8 mouse cellular contexts compared by ENCODE assay signal in the genomic region with DNA sequence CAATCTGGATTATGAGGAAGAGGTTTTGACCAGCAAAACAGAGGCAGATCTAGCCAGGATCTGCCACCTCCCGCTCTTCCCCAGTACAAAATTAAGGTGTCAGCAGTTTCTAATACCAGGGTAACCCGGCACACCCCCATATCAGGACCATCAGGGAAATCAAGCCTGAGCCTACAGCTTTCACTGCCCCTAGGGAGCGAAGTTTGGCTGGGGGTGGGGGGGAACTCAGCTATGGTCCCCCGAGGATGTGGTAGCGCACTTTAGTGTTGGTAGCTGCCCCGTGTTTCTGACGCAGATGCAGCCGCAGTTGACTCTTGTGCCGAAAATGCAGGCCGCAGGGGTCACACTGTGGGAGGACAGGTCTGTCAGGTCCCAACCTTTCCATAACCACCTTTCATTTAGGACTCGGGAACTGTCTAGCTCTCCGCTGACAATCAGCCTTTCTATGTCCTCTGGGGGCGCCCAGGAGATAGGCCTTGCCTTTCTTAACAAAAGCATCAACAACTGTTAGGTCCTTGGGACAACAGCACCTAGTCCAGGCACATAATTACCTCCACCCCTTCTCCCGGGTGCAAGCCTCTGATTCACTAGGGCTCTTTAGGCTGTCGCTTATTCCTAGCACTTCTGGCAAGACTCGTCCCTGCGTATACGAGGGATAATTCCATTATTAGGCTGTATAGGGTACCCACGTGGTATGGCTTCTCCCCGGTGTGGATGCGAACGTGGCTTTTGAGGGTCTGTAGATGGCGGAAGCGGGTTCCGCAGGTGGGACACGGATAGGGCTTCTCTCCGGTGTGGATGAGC. TPM values are rescaled to one million over a fixed set of nuclear protein-coding genes. Genes with fewer than 3 reads are reported as not detected.
A peak's percentile ranks its signal among the peaks of the same experiment; 100 is the strongest.
DNase-seq lines count a peak whose midpoint lies in the region; ATAC-seq lines count a peak whose summit lies in the region.

No protein-coding gene starts in this region.

- no peak for ATAC-seq in lung, embryonic 16.5 days (ENCODE audit: low read depth)
- ATAC-seq in forebrain, embryonic 16.5 days = no peak
- ATAC-seq in stomach, embryonic 15.5 days (ENCODE audit: insufficient read depth, low FRiP score, low read depth) = no peak
- no peak for ATAC-seq in megakaryocyte, adult 5-6 weeks (ENCODE audit: poor library complexity, severe bottlenecking)

- no peaks in the 10 kb centered on the region for H3K9me3 ChIP-seq in lung, embryonic 16.5 days (ENCODE audit: control insufficient read depth, low read length)
- H3K9me3 ChIP-seq in forebrain, embryonic 16.5 days (ENCODE audit: control insufficient read depth, low read length) = no peaks in the 10 kb centered on the region
- no peaks in the 10 kb centered on the region for H3K9me3 ChIP-seq in limb, embryonic 10.5 days (replicated peaks)
- H3K9me3 ChIP-seq in stomach, embryonic 15.5 days = no peaks in the 10 kb centered on the region

- peaks cover 32% of the 10 kb centered on the region for H3K4me1 ChIP-seq in lung, embryonic 16.5 days (replicated peaks; ENCODE audit: control insufficient read depth, insufficient read depth, low read length)
- peaks cover 45% of the 10 kb centered on the region for H3K4me1 ChIP-seq in forebrain, embryonic 16.5 days (replicated peaks; ENCODE audit: control insufficient read depth, insufficient read depth, low read length)
- H3K4me1 ChIP-seq in limb, embryonic 10.5 days = peaks cover 59% of the 10 kb centered on the region
- H3K4me1 ChIP-seq in stomach, embryonic 15.5 days = peaks cover 40% of the 10 kb centered on the region

- no peaks in the 10 kb centered on the region for H3K36me3 ChIP-seq in lung, embryonic 16.5 days (ENCODE audit: control insufficient read depth, insufficient read depth, low read length)
- no peaks in the 10 kb centered on the region for H3K36me3 ChIP-seq in forebrain, embryonic 16.5 days (ENCODE audit: control insufficient read depth, insufficient read depth)
- H3K36me3 ChIP-seq in limb, embryonic 10.5 days = no peaks in the 10 kb centered on the region
- H3K36me3 ChIP-seq in stomach, embryonic 15.5 days = no peaks in the 10 kb centered on the region

- H3K27me3 ChIP-seq in lung, embryonic 16.5 days (ENCODE audit: control insufficient read depth, insufficient read depth, low read depth, low read length) = peaks cover 20% of the 10 kb centered on the region
- H3K27me3 ChIP-seq in forebrain, embryonic 16.5 days (replicated peaks; ENCODE audit: control insufficient read depth, insufficient read depth, low read length) = peaks cover 28% of the 10 kb centered on the region
- peaks cover 83% of the 10 kb centered on the region for H3K27me3 ChIP-seq in limb, embryonic 10.5 days (ENCODE audit: low read depth, poor library complexity, severe bottlenecking)
- H3K27me3 ChIP-seq in stomach, embryonic 15.5 days (replicated peaks) = peaks cover 25% of the 10 kb centered on the region

- no peak for DNase-seq in lung, adult 18-20 months
- DNase-seq in limb, embryonic 10.5 days (ENCODE audit: low spot score) = peak; percentile 46
- no peak for DNase-seq in left cerebral cortex, adult 9 months (ENCODE audit: low spot score in 2 of 2)
- no peak for DNase-seq in left cerebral cortex, adult 18-20 months (ENCODE audit: low spot score in 2 of 2)

- H3K4me3 ChIP-seq in lung, embryonic 16.5 days (ENCODE audit: low read length) = peak overlapping the region; percentile 48
- H3K4me3 ChIP-seq in forebrain, embryonic 16.5 days (replicated peaks; ENCODE audit: low read length) = peak overlapping the region; percentile 35
- H3K4me3 ChIP-seq in limb, embryonic 10.5 days = peak overlapping the region; percentile 46
- H3K4me3 ChIP-seq in stomach, embryonic 15.5 days (replicated peaks) = peak overlapping the region; percentile 37

- peak overlapping the region; percentile 60 for H3K27ac ChIP-seq in lung, embryonic 16.5 days (ENCODE audit: low read length)
- H3K27ac ChIP-seq in forebrain, embryonic 16.5 days (ENCODE audit: low read length) = no peak overlapping the region
- peak overlapping the region; percentile 28; the same call in 1 of the 2 replicates for H3K27ac ChIP-seq in limb, embryonic 10.5 days
- H3K27ac ChIP-seq in stomach, embryonic 15.5 days = peak overlapping the region; percentile 55

- H3K4me2 ChIP-seq in lung, embryonic 16.5 days (ENCODE audit: low read depth, low read length) = peak overlapping the region; percentile 61
- H3K4me2 ChIP-seq in forebrain, embryonic 16.5 days (ENCODE audit: low read length) = peak overlapping the region; percentile 59
- H3K4me2 ChIP-seq in stomach, embryonic 15.5 days = peak overlapping the region; percentile 58

- peak overlapping the region; percentile 27 for H3K9ac ChIP-seq in lung, embryonic 16.5 days (ENCODE audit: low read length)
- peak overlapping the region; percentile 50 for H3K9ac ChIP-seq in forebrain, embryonic 16.5 days (replicated peaks; ENCODE audit: low read depth, low read length)
- peak overlapping the region; percentile 13; the same call in 1 of the 2 replicates for H3K9ac ChIP-seq in stomach, embryonic 15.5 days

- WGBS in lung, embryonic 16.5 days = 25% methylated on average over 27 of the region's 27 CpGs
- WGBS in forebrain, embryonic 16.5 days = 20% methylated on average over 27 of the region's 27 CpGs
- 14% methylated on average over 27 of the region's 27 CpGs for WGBS in limb, embryonic 10.5 days
- WGBS in stomach, embryonic 15.5 days = 30% methylated on average over 27 of the region's 27 CpGs

RNA-seq across cellular contexts. Expression of a gene that starts 3.6 kb away (rescaled TPM):
- polyA plus RNA-seq in lung, embryonic 16.5 days (2015; fragmentation: Nextera tagmentation; extraction: Ambion mirVana) = 36.2 and 37.1 TPM in 2 replicates
- polyA plus RNA-seq in forebrain, embryonic 16.5 days (2015; fragmentation: Nextera tagmentation; extraction: Ambion mirVana) = 6.9 and 8.1 TPM in 2 replicates
- polyA plus RNA-seq in limb, embryonic 10.5 days (2016; fragmentation: Nextera tagmentation; extraction: Ambion mirVana) = 5.6 and 7.5 TPM in 2 replicates
- polyA plus RNA-seq in stomach, embryonic 15.5 days (2015; fragmentation: Nextera tagmentation; extraction: Ambion mirVana) = 10.9 and 13.6 TPM in 2 replicates
- 0.04 and 0.27 TPM in 2 replicates for total RNA-seq in megakaryocyte, adult 5-6 weeks (2015)
- not detected in 2 replicates for total RNA-seq in megakaryocyte, adult 5-6 weeks (2017)
- 1 to 10 TPM; 1.2 to 3.2 TPM for total RNA-seq in left cerebral cortex, adult 18-20 months (2021)

RNA-seq across cellular contexts. Expression of a gene that starts 5.1 kb away (rescaled TPM):
- 6.0 and 6.9 TPM in 2 replicates for polyA plus RNA-seq in lung, embryonic 16.5 days (2015; fragmentation: Nextera tagmentation; extraction: Ambion mirVana)
- polyA plus RNA-seq in forebrain, embryonic 16.5 days (2015; fragmentation: Nextera tagmentation; extraction: Ambion mirVana) = 13.2 and 14.8 TPM in 2 replicates
- 11.6 and 16.3 TPM in 2 replicates for polyA plus RNA-seq in limb, embryonic 10.5 days (2016; fragmentation: Nextera tagmentation; extraction: Ambion mirVana)
- 6.9 and 9.8 TPM in 2 replicates for polyA plus RNA-seq in stomach, embryonic 15.5 days (2015; fragmentation: Nextera tagmentation; extraction: Ambion mirVana)
- total RNA-seq in megakaryocyte, adult 5-6 weeks (2015) = 1.9 and 2.5 TPM in 2 replicates
- 2.3 and 7.7 TPM in 2 replicates for total RNA-seq in megakaryocyte, adult 5-6 weeks (2017)
- total RNA-seq in left cerebral cortex, adult 18-20 months (2021) = 1 to 10 TPM; 5.2 to 8.0 TPM

RNA-seq across cellular contexts. Expression of a gene that starts 11.7 kb away (rescaled TPM):
- 163 and 167 TPM in 2 replicates for polyA plus RNA-seq in lung, embryonic 16.5 days (2015; fragmentation: Nextera tagmentation; extraction: Ambion mirVana)
- 174 and 180 TPM in 2 replicates for polyA plus RNA-seq in forebrain, embryonic 16.5 days (2015; fragmentation: Nextera tagmentation; extraction: Ambion mirVana)
- 220 and 235 TPM in 2 replicates for polyA plus RNA-seq in limb, embryonic 10.5 days (2016; fragmentation: Nextera tagmentation; extraction: Ambion mirVana)
- polyA plus RNA-seq in stomach, embryonic 15.5 days (2015; fragmentation: Nextera tagmentation; extraction: Ambion mirVana) = 141 and 144 TPM in 2 replicates
- 74.4 and 77.6 TPM in 2 replicates for total RNA-seq in megakaryocyte, adult 5-6 weeks (2015)
- 25.6 and 31.5 TPM in 2 replicates for total RNA-seq in megakaryocyte, adult 5-6 weeks (2017)
- total RNA-seq in left cerebral cortex, adult 18-20 months (2021) = 10 to 100 TPM; 44.6 to 47.2 TPM

RNA-seq across cellular contexts. Expression of a gene that starts 13.4 kb away (rescaled TPM):
- 0.48 and 1.1 TPM in 2 replicates for polyA plus RNA-seq in lung, embryonic 16.5 days (2015; fragmentation: Nextera tagmentation; extraction: Ambion mirVana)
- polyA plus RNA-seq in forebrain, embryonic 16.5 days (2015; fragmentation: Nextera tagmentation; extraction: Ambion mirVana) = 3.1 and 4.8 TPM in 2 replicates
- polyA plus RNA-seq in limb, embryonic 10.5 days (2016; fragmentation: Nextera tagmentation; extraction: Ambion mirVana) = 0.84 and 1.6 TPM in 2 replicates
- 1.4 and 2.4 TPM in 2 replicates for polyA plus RNA-seq in stomach, embryonic 15.5 days (2015; fragmentation: Nextera tagmentation; extraction: Ambion mirVana)
- total RNA-seq in megakaryocyte, adult 5-6 weeks (2015) = not detected in 2 replicates
- not detected in 2 replicates for total RNA-seq in megakaryocyte, adult 5-6 weeks (2017)
- 10 to 100 TPM; 34.2 to 35.5 TPM for total RNA-seq in left cerebral cortex, adult 18-20 months (2021)

RNA-seq across cellular contexts. Expression of a gene that starts 13.6 kb away (rescaled TPM):
- polyA plus RNA-seq in lung, embryonic 16.5 days (2015; fragmentation: Nextera tagmentation; extraction: Ambion mirVana) = 10.3 and 10.7 TPM in 2 replicates
- polyA plus RNA-seq in forebrain, embryonic 16.5 days (2015; fragmentation: Nextera tagmentation; extraction: Ambion mirVana) = 13.2 and 14.6 TPM in 2 replicates
- polyA plus RNA-seq in limb, embryonic 10.5 days (2016; fragmentation: Nextera tagmentation; extraction: Ambion mirVana) = 9.7 TPM in 2 replicates
- polyA plus RNA-seq in stomach, embryonic 15.5 days (2015; fragmentation: Nextera tagmentation; extraction: Ambion mirVana) = 8.7 and 11.0 TPM in 2 replicates
- 4.0 and 5.2 TPM in 2 replicates for total RNA-seq in megakaryocyte, adult 5-6 weeks (2015)
- 0.11 and 4.3 TPM in 2 replicates for total RNA-seq in megakaryocyte, adult 5-6 weeks (2017)
- 1 to 10 TPM; 3.0 to 4.8 TPM for total RNA-seq in left cerebral cortex, adult 18-20 months (2021)
